Mouse (Mus musculus): ENCODE data around the gene Zc3h4. TPM values are rescaled to one million over a fixed set of nuclear protein-coding genes. Genes with fewer than 3 reads are reported as not detected.

Gene Zc3h4
- polyA plus RNA-seq, 1 experiment from 2014 or later, result 18.5 TPM

DNA sequence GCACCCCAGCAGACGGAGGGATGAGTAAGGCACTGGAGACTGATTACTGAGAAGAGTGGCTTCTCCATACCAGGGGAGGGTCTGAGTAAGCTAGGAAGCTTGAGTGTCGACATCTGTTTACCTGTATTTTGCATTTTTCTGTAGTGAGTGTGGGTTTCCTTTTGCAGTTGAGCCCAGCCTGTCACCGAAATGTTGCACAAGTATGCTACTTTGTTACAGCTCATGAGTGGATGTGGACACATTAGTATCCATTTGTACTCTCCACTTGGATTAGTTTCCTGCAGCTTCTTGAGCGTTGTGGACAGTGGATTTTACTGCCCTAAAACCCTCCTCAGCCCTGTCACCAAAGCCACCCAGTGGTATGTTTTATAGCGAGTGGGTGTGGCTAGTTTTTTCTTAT lies 18.0 kb downstream of the Zc3h4 start:
- WGBS, result 92% methylated on average over 5 of the region's 5 CpGs
- Histone ChIP-seq H3K4me1 (ENCODE audit: control insufficient read depth, insufficient read depth, low read length) (no peaks in the 10 kb centered on the region), H3K27ac (ENCODE audit: low read depth, low read length) (no peak overlapping the region), H3K9ac (replicated peaks; ENCODE audit: low read depth, low read length) (no peak overlapping the region), H3K4me3 (ENCODE audit: low read depth, low read length) (no peak overlapping the region), H3K27me3 (ENCODE audit: control insufficient read depth, insufficient read depth, low read length) (no peaks in the 10 kb centered on the region), H3K36me3 (ENCODE audit: control insufficient read depth, insufficient read depth, low read length) (peaks cover 51% of the 10 kb centered on the region), H3K9me3 (ENCODE audit: control insufficient read depth, low read length) (no peaks in the 10 kb centered on the region), H3K4me2 (ENCODE audit: low read depth, low read length) (no peak overlapping the region)
- ATAC-seq (ENCODE audit: low read depth), result no peak

DNA sequence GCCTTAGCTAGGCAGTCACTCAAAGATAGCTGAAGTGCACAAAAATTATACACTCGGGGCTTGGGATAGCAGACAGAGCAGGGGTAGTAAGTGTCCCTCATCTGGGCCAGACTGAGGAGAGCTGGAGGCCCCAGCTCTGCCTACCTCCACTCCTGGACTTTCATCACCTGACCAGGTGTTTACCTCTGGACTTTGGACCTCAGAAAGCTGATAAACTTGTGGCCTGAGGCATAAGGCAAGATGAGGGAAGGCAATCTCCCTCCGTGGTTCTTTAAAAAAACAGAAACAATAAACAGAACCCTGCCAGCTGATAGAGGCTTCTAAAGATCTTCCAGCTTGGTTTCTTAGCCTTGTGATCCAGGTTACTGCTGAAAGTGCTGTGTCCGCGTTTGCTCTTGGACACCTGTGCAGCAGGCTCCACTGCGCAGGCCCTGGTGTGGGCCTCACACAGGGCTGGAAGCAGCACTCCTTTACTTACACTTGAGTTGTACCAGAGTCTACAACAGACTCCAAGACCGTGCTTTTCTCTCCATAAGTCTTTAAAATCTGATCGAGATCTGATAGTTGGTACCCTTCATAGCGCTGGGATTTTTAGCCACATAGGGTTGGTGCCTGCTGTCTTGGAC lies 19.9 kb downstream of the Zc3h4 start:
- no peak overlapping the region for H3K9ac ChIP-seq (replicated peaks; ENCODE audit: low read depth, low read length)
- WGBS, result 94% methylated on average over 8 of the region's 8 CpGs
- no peak overlapping the region for H3K4me2 ChIP-seq (ENCODE audit: low read depth, low read length)
- H3K4me1 ChIP-seq (ENCODE audit: control insufficient read depth, insufficient read depth, low read length), result no peaks in the 10 kb centered on the region
- H3K9me3 ChIP-seq (ENCODE audit: control insufficient read depth, low read length), result no peaks in the 10 kb centered on the region
- no peak for ATAC-seq (ENCODE audit: low read depth)
- H3K27me3 ChIP-seq (ENCODE audit: control insufficient read depth, insufficient read depth, low read length), result no peaks in the 10 kb centered on the region
- H3K27ac ChIP-seq (ENCODE audit: low read depth, low read length), result no peak overlapping the region
- H3K36me3 ChIP-seq (ENCODE audit: control insufficient read depth, insufficient read depth, low read length), result peaks cover 70% of the 10 kb centered on the region
- no peak overlapping the region for H3K4me3 ChIP-seq (ENCODE audit: low read depth, low read length)

DNA sequence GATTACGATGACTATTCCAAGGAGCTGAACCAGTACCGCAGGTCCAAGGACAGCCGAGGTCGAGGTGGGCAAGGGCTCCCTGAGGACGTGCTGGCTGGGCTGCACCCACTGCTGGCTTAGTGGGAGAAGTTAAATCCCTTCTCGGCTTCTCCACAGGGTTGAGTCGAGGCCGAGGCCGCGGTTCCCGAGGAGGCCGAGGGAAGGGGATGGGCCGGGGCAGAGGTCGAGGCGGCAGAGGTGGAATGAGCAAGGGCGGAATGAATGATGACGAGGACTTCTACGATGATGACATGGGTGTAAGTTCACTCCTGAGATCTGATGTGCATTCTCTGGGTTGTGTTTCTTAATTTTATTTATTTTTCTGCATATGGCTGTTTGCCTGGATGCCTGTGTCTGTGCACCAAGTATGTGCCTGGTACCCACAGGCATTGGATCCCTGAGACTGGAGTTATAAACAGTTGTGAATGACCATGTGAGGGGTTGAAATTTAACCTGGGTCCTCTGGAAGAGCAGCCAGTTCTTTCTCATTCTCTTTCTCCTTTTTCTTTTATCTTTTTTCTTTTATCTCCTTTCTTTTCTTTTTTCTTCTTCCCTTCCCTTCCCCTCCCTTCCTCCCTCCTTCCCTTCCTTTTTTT lies 21.6 kb downstream of the Zc3h4 start:
- Histone ChIP-seq H3K27me3 (ENCODE audit: control insufficient read depth, insufficient read depth, low read length) (no peaks in the 10 kb centered on the region), H3K4me2 (ENCODE audit: low read depth, low read length) (no peak overlapping the region), H3K4me1 (ENCODE audit: control insufficient read depth, insufficient read depth, low read length) (no peaks in the 10 kb centered on the region), H3K9me3 (ENCODE audit: control insufficient read depth, low read length) (no peaks in the 10 kb centered on the region), H3K4me3 (ENCODE audit: low read depth, low read length) (no peak overlapping the region), H3K36me3 (ENCODE audit: control insufficient read depth, insufficient read depth, low read length) (peaks cover 85% of the 10 kb centered on the region), H3K27ac (ENCODE audit: low read depth, low read length) (no peak overlapping the region), H3K9ac (replicated peaks; ENCODE audit: low read depth, low read length) (no peak overlapping the region)
- ATAC-seq (ENCODE audit: low read depth), result no peak
- 91% methylated on average over 18 of the region's 18 CpGs for WGBS

DNA sequence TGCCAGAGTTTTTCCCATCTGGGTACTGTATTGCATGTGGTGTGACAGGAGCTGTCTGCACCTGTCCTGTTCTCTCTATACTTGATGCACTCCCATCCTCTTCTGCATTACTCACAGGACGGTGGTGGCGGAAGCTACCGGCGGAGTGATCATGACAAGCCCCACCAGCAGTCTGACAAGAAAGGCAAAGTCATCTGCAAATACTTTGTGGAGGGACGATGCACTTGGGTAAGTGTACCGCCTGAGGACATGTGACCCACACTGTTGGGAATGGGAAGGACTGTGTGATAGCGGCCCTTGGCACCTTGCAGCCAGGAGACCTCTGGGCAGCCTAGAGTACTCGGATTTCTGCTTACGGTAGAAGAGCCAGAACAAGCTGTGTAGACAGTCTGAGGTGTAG lies 23.0 kb downstream of the Zc3h4 start:
- 90% methylated on average over 9 of the region's 9 CpGs for WGBS
- Histone ChIP-seq H3K9ac (replicated peaks; ENCODE audit: low read depth, low read length) (no peak overlapping the region), H3K4me1 (ENCODE audit: control insufficient read depth, insufficient read depth, low read length) (no peaks in the 10 kb centered on the region), H3K4me3 (ENCODE audit: low read depth, low read length) (no peak overlapping the region), H3K4me2 (ENCODE audit: low read depth, low read length) (no peak overlapping the region), H3K27ac (ENCODE audit: low read depth, low read length) (no peak overlapping the region), H3K9me3 (ENCODE audit: control insufficient read depth, low read length) (no peaks in the 10 kb centered on the region), H3K27me3 (ENCODE audit: control insufficient read depth, insufficient read depth, low read length) (no peaks in the 10 kb centered on the region), H3K36me3 (ENCODE audit: control insufficient read depth, insufficient read depth, low read length) (peaks cover 85% of the 10 kb centered on the region)
- no peak for ATAC-seq (ENCODE audit: low read depth)

DNA sequence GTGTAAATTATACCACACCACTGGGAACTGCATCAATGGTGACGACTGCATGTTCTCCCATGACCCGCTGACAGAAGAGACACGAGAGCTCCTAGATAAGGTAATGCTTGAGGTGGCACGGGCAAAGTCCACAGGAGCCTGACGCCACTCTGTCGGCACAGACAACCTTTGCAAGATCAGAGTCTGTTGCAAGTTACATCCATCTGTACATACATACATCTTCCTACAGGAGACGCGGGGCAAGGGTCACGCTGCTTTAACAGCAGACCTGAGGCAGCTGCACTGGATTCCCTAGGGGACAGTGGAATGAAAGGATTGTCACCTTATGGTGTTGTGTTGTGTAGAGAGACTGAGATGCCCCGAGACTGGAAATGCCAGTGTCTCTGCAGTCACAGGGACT lies 25.0 kb downstream of the Zc3h4 start:
- Histone ChIP-seq H3K27ac (ENCODE audit: low read depth, low read length) (no peak overlapping the region), H3K4me3 (ENCODE audit: low read depth, low read length) (no peak overlapping the region), H3K9ac (replicated peaks; ENCODE audit: low read depth, low read length) (no peak overlapping the region), H3K27me3 (ENCODE audit: control insufficient read depth, insufficient read depth, low read length) (no peaks in the 10 kb centered on the region), H3K36me3 (ENCODE audit: control insufficient read depth, insufficient read depth, low read length) (peaks cover 89% of the 10 kb centered on the region), H3K4me2 (ENCODE audit: low read depth, low read length) (no peak overlapping the region), H3K9me3 (ENCODE audit: control insufficient read depth, low read length) (no peaks in the 10 kb centered on the region), H3K4me1 (ENCODE audit: control insufficient read depth, insufficient read depth, low read length) (no peaks in the 10 kb centered on the region)
- ATAC-seq (ENCODE audit: low read depth), result 0 out of 2 replicates have a peak, but pooled peaks have one; percentile 21
- 90% methylated on average over 10 of the region's 10 CpGs for WGBS

DNA sequence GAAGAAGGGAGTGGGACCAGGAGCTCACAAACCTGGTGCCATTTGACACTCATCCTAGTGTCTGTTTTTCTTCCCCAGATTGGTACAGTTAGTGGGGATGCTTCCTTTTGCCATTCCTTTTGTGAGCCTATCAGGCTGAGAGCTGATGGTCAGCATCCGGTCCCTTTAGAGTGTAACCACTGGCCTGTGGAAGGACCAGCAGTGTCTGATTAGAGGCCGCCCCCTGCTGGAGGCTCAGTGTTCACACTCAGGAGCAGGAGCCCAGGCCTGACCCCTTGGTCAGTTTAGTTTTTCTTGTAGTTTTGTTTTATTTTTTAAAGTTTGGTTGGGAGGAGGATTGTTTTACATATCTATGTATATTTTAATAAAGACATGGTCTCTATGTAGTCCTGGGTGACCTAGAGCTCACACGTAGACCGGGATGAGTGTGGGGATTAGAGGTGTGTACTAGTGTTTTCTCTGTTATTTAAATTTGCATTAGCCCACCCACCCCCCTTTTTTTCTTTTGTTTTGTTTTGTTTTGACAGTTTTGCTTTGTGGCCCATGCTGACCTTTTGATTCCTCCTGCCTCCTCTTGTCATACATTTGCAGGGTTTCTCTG lies 25.5 kb downstream of the Zc3h4 start:
- 58% methylated on average over 4 of the region's 4 CpGs for WGBS
- Histone ChIP-seq H3K36me3 (ENCODE audit: control insufficient read depth, insufficient read depth, low read length) (peaks cover 89% of the 10 kb centered on the region), H3K27me3 (ENCODE audit: control insufficient read depth, insufficient read depth, low read length) (no peaks in the 10 kb centered on the region), H3K4me3 (ENCODE audit: low read depth, low read length) (no peak overlapping the region), H3K4me2 (ENCODE audit: low read depth, low read length) (no peak overlapping the region), H3K9ac (replicated peaks; ENCODE audit: low read depth, low read length) (no peak overlapping the region), H3K27ac (ENCODE audit: low read depth, low read length) (no peak overlapping the region), H3K4me1 (ENCODE audit: control insufficient read depth, insufficient read depth, low read length) (no peaks in the 10 kb centered on the region), H3K9me3 (ENCODE audit: control insufficient read depth, low read length) (no peaks in the 10 kb centered on the region)
- peak; percentile 77; the same call in 1 of the 2 replicates for ATAC-seq (ENCODE audit: low read depth)

DNA sequence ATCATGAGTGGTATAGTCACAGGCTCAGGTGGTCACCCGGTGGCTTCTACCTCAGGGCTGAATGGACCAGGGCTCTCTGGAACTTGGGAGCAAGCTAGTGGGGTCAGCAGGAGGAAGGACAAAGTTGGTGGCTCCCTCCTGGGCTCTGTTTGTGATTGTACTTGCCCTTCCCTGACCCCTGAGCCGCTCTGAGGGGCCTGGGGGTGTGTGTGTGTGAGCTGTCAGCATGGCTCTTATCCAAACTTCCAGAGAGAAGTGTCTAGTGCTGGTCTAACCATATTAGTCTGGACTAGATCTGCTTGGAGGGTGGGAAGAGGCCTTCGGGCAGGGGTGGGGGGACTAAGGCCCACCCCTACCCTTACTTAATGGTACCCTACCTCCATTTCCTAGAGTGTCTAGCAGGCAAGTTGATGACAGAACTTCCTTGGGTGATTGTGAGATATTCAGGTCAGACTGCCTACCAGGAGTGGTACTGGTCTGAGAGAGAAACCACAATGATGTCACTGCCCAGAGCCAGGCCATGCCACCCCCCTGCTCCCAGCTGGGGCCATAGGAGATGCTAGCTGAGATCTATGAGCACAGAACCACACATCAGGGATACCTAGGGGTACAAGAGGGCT lies 32.8 kb downstream of the Zc3h4 start:
- no peak for ATAC-seq (ENCODE audit: low read depth)
- no peaks in the 10 kb centered on the region for H3K27me3 ChIP-seq (ENCODE audit: control insufficient read depth, insufficient read depth, low read length)
- no peak overlapping the region for H3K4me2 ChIP-seq (ENCODE audit: low read depth, low read length)
- no peak overlapping the region for H3K4me3 ChIP-seq (ENCODE audit: low read depth, low read length)
- H3K27ac ChIP-seq (ENCODE audit: low read depth, low read length), result no peak overlapping the region
- H3K36me3 ChIP-seq (ENCODE audit: control insufficient read depth, insufficient read depth, low read length), result peaks cover 81% of the 10 kb centered on the region
- H3K4me1 ChIP-seq (ENCODE audit: control insufficient read depth, insufficient read depth, low read length), result no peaks in the 10 kb centered on the region
- 85% methylated on average over 3 of the region's 3 CpGs for WGBS
- no peaks in the 10 kb centered on the region for H3K9me3 ChIP-seq (ENCODE audit: control insufficient read depth, low read length)
- H3K9ac ChIP-seq (replicated peaks; ENCODE audit: low read depth, low read length), result no peak overlapping the region

DNA sequence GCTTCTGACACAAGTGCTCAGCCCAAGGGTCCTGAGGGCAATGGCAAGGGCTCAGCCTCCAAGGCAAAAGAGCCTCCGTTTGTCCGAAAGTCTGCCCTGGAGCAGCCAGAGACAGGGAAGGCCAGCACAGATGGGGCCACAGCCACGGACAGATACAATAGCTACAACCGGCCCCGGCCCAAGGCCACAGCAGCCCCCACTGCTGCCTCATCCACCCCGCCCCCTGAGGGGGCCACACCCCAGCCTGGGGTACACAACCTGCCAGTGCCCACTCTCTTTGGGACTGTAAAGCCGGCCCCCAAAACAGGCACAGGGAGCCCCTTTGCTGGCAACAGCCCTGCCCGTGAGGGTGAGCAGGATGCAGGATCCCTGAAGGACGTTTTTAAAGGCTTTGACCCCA lies 34.4 kb downstream of the Zc3h4 start:
- H3K27ac ChIP-seq (ENCODE audit: low read depth, low read length), result no peak overlapping the region
- 87% methylated on average over 9 of the region's 9 CpGs for WGBS

DNA sequence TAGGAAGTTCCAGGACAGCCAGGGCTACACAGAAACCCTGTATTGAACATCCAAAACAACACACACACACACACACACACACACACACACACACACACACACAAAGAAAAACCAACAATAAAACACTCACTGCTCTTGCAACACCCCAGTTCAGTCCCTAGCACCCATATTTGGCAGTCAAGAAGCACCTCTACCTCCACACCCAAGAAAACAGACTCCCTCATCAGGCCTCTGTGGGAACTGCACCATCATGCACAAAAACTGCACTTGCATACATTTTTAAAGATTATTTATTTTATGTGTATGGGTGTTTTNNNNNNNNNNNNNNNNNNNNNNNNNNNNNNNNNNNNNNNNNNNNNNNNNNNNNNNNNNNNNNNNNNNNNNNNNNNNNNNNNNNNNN lies 40.5 kb downstream of the Zc3h4 start:
- ATAC-seq (ENCODE audit: low read depth), result no peak
- Histone ChIP-seq H3K27ac (ENCODE audit: low read depth, low read length) (no peak overlapping the region), H3K4me3 (ENCODE audit: low read depth, low read length) (no peak overlapping the region), H3K9ac (replicated peaks; ENCODE audit: low read depth, low read length) (no peak overlapping the region), H3K4me2 (ENCODE audit: low read depth, low read length) (no peak overlapping the region), H3K4me1 (ENCODE audit: control insufficient read depth, insufficient read depth, low read length) (no peaks in the 10 kb centered on the region), H3K27me3 (ENCODE audit: control insufficient read depth, insufficient read depth, low read length) (no peaks in the 10 kb centered on the region), H3K9me3 (ENCODE audit: control insufficient read depth, low read length) (no peaks in the 10 kb centered on the region), H3K36me3 (ENCODE audit: control insufficient read depth, insufficient read depth, low read length) (peaks cover 6% of the 10 kb centered on the region; the same call in 1 of the 2 replicates)

More for the DNA sequence above, 34.4 kb downstream of the Zc3h4 start:
- Histone ChIP-seq H3K4me1 (ENCODE audit: control insufficient read depth, insufficient read depth, low read length) (no peaks in the 10 kb centered on the region), H3K9me3 (ENCODE audit: control insufficient read depth, low read length) (no peaks in the 10 kb centered on the region), H3K36me3 (ENCODE audit: control insufficient read depth, insufficient read depth, low read length) (peaks cover 66% of the 10 kb centered on the region), H3K4me3 (ENCODE audit: low read depth, low read length) (no peak overlapping the region), H3K4me2 (ENCODE audit: low read depth, low read length) (no peak overlapping the region), H3K27me3 (ENCODE audit: control insufficient read depth, insufficient read depth, low read length) (no peaks in the 10 kb centered on the region), H3K9ac (replicated peaks; ENCODE audit: low read depth, low read length) (no peak overlapping the region)
- no peak for ATAC-seq (ENCODE audit: low read depth)

All from neural tube, embryonic 14.5 days (tissue).